Comparison of ENCODE assay signal across 21 mouse cellular contexts in the genomic region with DNA sequence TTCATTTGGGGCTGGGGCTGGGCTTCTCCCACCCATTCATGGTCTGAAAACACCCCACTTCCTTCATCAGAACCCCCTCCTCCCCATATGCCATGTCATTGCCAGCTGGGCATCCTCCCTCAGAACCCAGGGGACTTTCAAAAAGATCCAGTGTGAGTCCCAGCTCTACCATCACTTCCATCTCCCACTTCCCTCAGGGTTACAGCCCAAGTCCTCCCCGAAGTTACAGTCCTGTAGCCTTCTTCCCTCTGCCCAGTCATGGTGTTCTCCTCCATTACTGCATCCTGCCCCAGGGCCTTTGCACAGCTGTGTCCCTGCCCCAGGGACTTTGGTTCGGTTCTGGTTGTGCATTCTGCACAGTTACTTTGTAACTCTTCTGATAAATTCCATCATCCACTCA. TPM values are rescaled to one million over a fixed set of nuclear protein-coding genes. Genes with fewer than 3 reads are reported as not detected.
DNase-seq lines count a peak whose midpoint lies in the region; ATAC-seq and TF ChIP-seq lines count a peak whose summit lies in the region.
"Had no signal": no experiment of that assay in that cellular context is flagged by ENCODE, and none has a peak within 500 bp of the region (broad histone marks: within the 10 kb centered on the region; RNA-seq: fewer than 3 reads in every experiment).

No protein-coding gene starts in this region.

- TF ChIP-seq CTCF in stomach, postnatal 0 days (IDR thresholded peaks at IDR 0.05; ENCODE audit: low read depth), result no peak

- ATAC-seq in stomach, postnatal 0 days (ENCODE audit: low FRiP score, low TSS enrichment), result no peak
- ATAC-seq: CD4-positive, CD25-positive, alpha-beta regulatory T cell, adult 4 months; forebrain, embryonic 14.5 days; forebrain, postnatal 0 days had no signal

- DNase-seq in heart, postnatal 4 days, result peak; percentile 3
- no peak for DNase-seq in heart, postnatal 36 days
- peak; percentile 6 for DNase-seq in thymus, postnatal 4 days
- DNase-seq in thymus, postnatal 25 days, result no peak
- DNase-seq in stomach, postnatal 0 days (ENCODE audit: low spot score), result peak; percentile 11
- DNase-seq in embryo, embryonic 11 days, result no peak
- DNase-seq: adrenal gland, adult 2 months; adrenal gland, postnatal 14 days; cerebellum, adult 11 months; cerebellum, adult 2 months; cerebellum, adult 9-11 months; forebrain, postnatal 0 days; gastrocnemius, adult 2 months; gastrocnemius, postnatal 25 days had no signal

- H3K4me1 ChIP-seq in stomach, postnatal 0 days (replicated peaks; ENCODE audit: control insufficient read depth, insufficient read depth), result no peaks in the 10 kb centered on the region
- H3K4me1 ChIP-seq: hindbrain, embryonic 15.5 days had no signal

- H3K27ac ChIP-seq in stomach, postnatal 0 days (replicated peaks), result no peak overlapping the region
- H3K27ac ChIP-seq: forebrain, embryonic 10.5 days; gastrocnemius, adult 2 months; hindbrain, embryonic 12.5 days; hindbrain, embryonic 15.5 days had no signal

- no peak overlapping the region for H3K4me2 ChIP-seq in stomach, postnatal 0 days (replicated peaks; ENCODE audit: low read depth)
- H3K4me2 ChIP-seq: heart, embryonic 11.5 days; hindbrain, embryonic 12.5 days; hindbrain, embryonic 15.5 days had no signal

- no peaks in the 10 kb centered on the region for H3K36me3 ChIP-seq in stomach, postnatal 0 days (ENCODE audit: control insufficient read depth, insufficient read depth, low read length)
- H3K36me3 ChIP-seq: forebrain, embryonic 10.5 days; hindbrain, embryonic 12.5 days; hindbrain, embryonic 15.5 days had no signal

- TF ChIP-seq EP300 in stomach, postnatal 0 days (optimal IDR thresholded peaks at IDR 0.05), result no peak

- WGBS in stomach, postnatal 0 days, result 68% methylated on average over 2 of the region's 2 CpGs

- H3K27me3 ChIP-seq in stomach, postnatal 0 days (ENCODE audit: control insufficient read depth, insufficient read depth, low read length), result peaks cover 5% of the 10 kb centered on the region; the same call in 1 of the 2 replicates

- no peak overlapping the region for H3K4me3 ChIP-seq in stomach, postnatal 0 days (ENCODE audit: low read depth, low read length)
- H3K4me3 ChIP-seq: forebrain, embryonic 10.5 days; gastrocnemius, adult 2 months; hindbrain, embryonic 12.5 days; hindbrain, embryonic 15.5 days had no signal

- no peak overlapping the region for H3K9ac ChIP-seq in stomach, postnatal 0 days (ENCODE audit: low read length)
- H3K9ac ChIP-seq: forebrain, postnatal 0 days; hindbrain, embryonic 12.5 days; hindbrain, embryonic 15.5 days had no signal

- intact Hi-C loops in heart, postnatal 36 days (cut with DNase I), result no loop called here

- H3K9me3 ChIP-seq in stomach, postnatal 0 days (ENCODE audit: control insufficient read depth, low read length), result no peaks in the 10 kb centered on the region
- H3K9me3 ChIP-seq: forebrain, embryonic 10.5 days; hindbrain, embryonic 12.5 days; hindbrain, embryonic 15.5 days had no signal

RNA-seq across cellular contexts. Expression of a gene that starts 1.3 kb away (rescaled TPM):
- 100 to 1,000 TPM; 125 to 130 TPM for total RNA-seq in heart, postnatal 4 days (2021)
- total RNA-seq in heart, postnatal 36 days (2021), result 100 to 1,000 TPM; 115 to 133 TPM
- polyA plus RNA-seq in stomach, postnatal 0 days (2015; fragmentation: Nextera tagmentation; extraction: Ambion mirVana), result 40.4 and 42.4 TPM in 2 replicates

RNA-seq across cellular contexts. Expression of a gene that starts 28.4 kb away (rescaled TPM):
- total RNA-seq in heart, postnatal 4 days (2021), result under 1 TPM; 0.09 to 0.33 TPM
- under 1 TPM in 1 of 2 experiments, not detected in 1; 0.24 TPM for total RNA-seq in heart, postnatal 36 days (2021)
- polyA plus RNA-seq in stomach, postnatal 0 days (2015; fragmentation: Nextera tagmentation; extraction: Ambion mirVana), result 0.62 TPM in 2 replicates
- total RNA-seq: granulocyte monocyte progenitor cell, adult 5-6 weeks had no signal

RNA-seq across cellular contexts. Expression of a gene that starts 42.1 kb away (rescaled TPM):
- 10 to 100 TPM; 57.1 to 62.3 TPM for total RNA-seq in heart, postnatal 4 days (2021)
- 10 to 100 TPM; 61.9 to 63.9 TPM for total RNA-seq in heart, postnatal 36 days (2021)
- polyA plus RNA-seq in stomach, postnatal 0 days (2015; fragmentation: Nextera tagmentation; extraction: Ambion mirVana), result 37.0 and 38.3 TPM in 2 replicates

RNA-seq across cellular contexts. Expression of a gene that starts 45.8 kb away (rescaled TPM):
- total RNA-seq in heart, postnatal 4 days (2021), result under 1 TPM; 0.50 to 0.57 TPM
- total RNA-seq in heart, postnatal 36 days (2021), result 1 to 10 TPM in 1 of 2 experiments, under 1 TPM in 1; 0.61 to 1.3 TPM
- 1.0 and 1.5 TPM in 2 replicates for polyA plus RNA-seq in stomach, postnatal 0 days (2015; fragmentation: Nextera tagmentation; extraction: Ambion mirVana)
- total RNA-seq: forebrain, postnatal 0 days had no signal

Comparison
In these comparisons a context has a peak if more than half of its experiments do, and no peak if none do; other contexts are left out.
1. DNase-seq: peak in heart, postnatal 4 days (single experiment), thymus, postnatal 4 days (single experiment) and stomach, postnatal 0 days (single experiment); none in heart, postnatal 36 days (0 of 2), thymus, postnatal 25 days (single experiment) and embryo, embryonic 11 days (single experiment).